Mouse (Mus musculus): ENCODE measurements at regions not wholly inside any gene's neighbourhood (a gene's known extent, or its start where the extent isn't known, plus 50 kb on each side); places are given as distances from the start of the nearest gene placed in this dataset.

- H3K4me3 ChIP-seq (ENCODE audit: low read depth, low read length), result no peak overlapping the region
- no peak for ATAC-seq (ENCODE audit: insufficient number of reproducible peaks, low FRiP score, low TSS enrichment, low read depth)
- H3K27ac ChIP-seq (replicated peaks; ENCODE audit: low read depth, low read length), result no peak overlapping the region
- H3K4me2 ChIP-seq (ENCODE audit: low read depth, severe bottlenecking), result no peak overlapping the region
- no peak overlapping the region for H3K9ac ChIP-seq (ENCODE audit: low read length)
- no peaks in the 10 kb centered on the region for H3K4me1 ChIP-seq (ENCODE audit: control insufficient read depth, insufficient read depth, low read length)
- no peak for DNase-seq (ENCODE audit: low spot score)
- no peaks in the 10 kb centered on the region for H3K27me3 ChIP-seq (ENCODE audit: control insufficient read depth, insufficient read depth, low read length)
- H3K36me3 ChIP-seq (ENCODE audit: control insufficient read depth, insufficient read depth, low read length), result no peaks in the 10 kb centered on the region
- no peaks in the 10 kb centered on the region for H3K9me3 ChIP-seq (ENCODE audit: control insufficient read depth, low read length)
- WGBS, result 87% methylated on average over 11 of the region's 11 CpGs
Observed at GRCm38 (mm10) chr4:47534959-47535358, 60.5 kb downstream of the Sec61b start.

GRCm38 (mm10) chr4:47567694-47568093 lies 93.2 kb downstream of the Sec61b start:
- ATAC-seq (ENCODE audit: insufficient number of reproducible peaks, low FRiP score, low TSS enrichment, low read depth) (no peak), DNase-seq (ENCODE audit: low spot score) (no peak)
- Histone ChIP-seq H3K4me2 (ENCODE audit: low read depth, severe bottlenecking) (no peak overlapping the region), H3K9ac (ENCODE audit: low read length) (no peak overlapping the region), H3K4me1 (ENCODE audit: control insufficient read depth, insufficient read depth, low read length) (no peaks in the 10 kb centered on the region), H3K4me3 (ENCODE audit: low read depth, low read length) (no peak overlapping the region), H3K27ac (replicated peaks; ENCODE audit: low read depth, low read length) (no peak overlapping the region), H3K36me3 (ENCODE audit: control insufficient read depth, insufficient read depth, low read length) (no peaks in the 10 kb centered on the region), H3K27me3 (ENCODE audit: control insufficient read depth, insufficient read depth, low read length) (no peaks in the 10 kb centered on the region), H3K9me3 (ENCODE audit: control insufficient read depth, low read length) (no peaks in the 10 kb centered on the region)
- 61% methylated on average over 3 of the region's 3 CpGs for WGBS

- Histone ChIP-seq H3K9ac (ENCODE audit: low read length) (no peak overlapping the region), H3K27me3 (ENCODE audit: control insufficient read depth, insufficient read depth, low read length) (no peaks in the 10 kb centered on the region), H3K9me3 (ENCODE audit: control insufficient read depth, low read length) (no peaks in the 10 kb centered on the region), H3K4me1 (ENCODE audit: control insufficient read depth, insufficient read depth, low read length) (no peaks in the 10 kb centered on the region), H3K27ac (replicated peaks; ENCODE audit: low read depth, low read length) (no peak overlapping the region), H3K36me3 (ENCODE audit: control insufficient read depth, insufficient read depth, low read length) (no peaks in the 10 kb centered on the region), H3K4me2 (ENCODE audit: low read depth, severe bottlenecking) (no peak overlapping the region), H3K4me3 (ENCODE audit: low read depth, low read length) (no peak overlapping the region)
- 85% methylated on average over 5 of the region's 5 CpGs for WGBS
- no peak for ATAC-seq (ENCODE audit: insufficient number of reproducible peaks, low FRiP score, low TSS enrichment, low read depth)
- DNase-seq (ENCODE audit: low spot score), result no peak
Observed at GRCm38 (mm10) chr4:47570846-47571245, 96.4 kb downstream of the Sec61b start.

- DNase-seq (ENCODE audit: low spot score) (no peak), ATAC-seq (ENCODE audit: insufficient number of reproducible peaks, low FRiP score, low TSS enrichment, low read depth) (no peak)
- H3K4me1 ChIP-seq (ENCODE audit: control insufficient read depth, insufficient read depth, low read length), result no peaks in the 10 kb centered on the region
- WGBS, result 90% methylated on average over 4 of the region's 4 CpGs
- no peak overlapping the region for H3K27ac ChIP-seq (replicated peaks; ENCODE audit: low read depth, low read length)
- no peak overlapping the region for H3K4me3 ChIP-seq (ENCODE audit: low read depth, low read length)
- no peaks in the 10 kb centered on the region for H3K9me3 ChIP-seq (ENCODE audit: control insufficient read depth, low read length)
- H3K36me3 ChIP-seq (ENCODE audit: control insufficient read depth, insufficient read depth, low read length), result no peaks in the 10 kb centered on the region
- H3K9ac ChIP-seq (ENCODE audit: low read length), result no peak overlapping the region
- H3K4me2 ChIP-seq (ENCODE audit: low read depth, severe bottlenecking), result no peak overlapping the region
- H3K27me3 ChIP-seq (ENCODE audit: control insufficient read depth, insufficient read depth, low read length), result no peaks in the 10 kb centered on the region
Observed at GRCm38 (mm10) chr4:47576011-47576410, 101.6 kb downstream of the Sec61b start.

- ATAC-seq (ENCODE audit: insufficient number of reproducible peaks, low FRiP score, low TSS enrichment, low read depth) (no peak), DNase-seq (ENCODE audit: low spot score) (no peak)
- no peaks in the 10 kb centered on the region for H3K9me3 ChIP-seq (ENCODE audit: control insufficient read depth, low read length)
- WGBS, result 93% methylated on average over 3 of the region's 3 CpGs
- H3K27me3 ChIP-seq (ENCODE audit: control insufficient read depth, insufficient read depth, low read length), result no peaks in the 10 kb centered on the region
- no peaks in the 10 kb centered on the region for H3K36me3 ChIP-seq (ENCODE audit: control insufficient read depth, insufficient read depth, low read length)
- no peak overlapping the region for H3K4me3 ChIP-seq (ENCODE audit: low read depth, low read length)
- no peak overlapping the region for H3K9ac ChIP-seq (ENCODE audit: low read length)
- no peak overlapping the region for H3K27ac ChIP-seq (replicated peaks; ENCODE audit: low read depth, low read length)
- no peaks in the 10 kb centered on the region for H3K4me1 ChIP-seq (ENCODE audit: control insufficient read depth, insufficient read depth, low read length)
- no peak overlapping the region for H3K4me2 ChIP-seq (ENCODE audit: low read depth, severe bottlenecking)
Observed at GRCm38 (mm10) chr4:47577490-47577889, 103.0 kb downstream of the Sec61b start.

- Histone ChIP-seq H3K4me2 (ENCODE audit: low read depth, severe bottlenecking) (no peak overlapping the region), H3K9ac (ENCODE audit: low read length) (no peak overlapping the region), H3K4me1 (ENCODE audit: control insufficient read depth, insufficient read depth, low read length) (no peaks in the 10 kb centered on the region), H3K9me3 (ENCODE audit: control insufficient read depth, low read length) (no peaks in the 10 kb centered on the region), H3K4me3 (ENCODE audit: low read depth, low read length) (no peak overlapping the region), H3K36me3 (ENCODE audit: control insufficient read depth, insufficient read depth, low read length) (no peaks in the 10 kb centered on the region), H3K27ac (replicated peaks; ENCODE audit: low read depth, low read length) (no peak overlapping the region), H3K27me3 (ENCODE audit: control insufficient read depth, insufficient read depth, low read length) (no peaks in the 10 kb centered on the region)
- WGBS, result 89% methylated on average over 10 of the region's 10 CpGs
- ATAC-seq (ENCODE audit: insufficient number of reproducible peaks, low FRiP score, low TSS enrichment, low read depth) (no peak), DNase-seq (ENCODE audit: low spot score) (no peak)
Observed at GRCm38 (mm10) chr4:47578637-47579036, 104.2 kb downstream of the Sec61b start.

GRCm38 (mm10) chr4:47580556-47580955 lies 106.1 kb downstream of the Sec61b start:
- 92% methylated on average over 5 of the region's 5 CpGs for WGBS
- H3K4me3 ChIP-seq (ENCODE audit: low read depth, low read length), result no peak overlapping the region
- DNase-seq (ENCODE audit: low spot score) (no peak), ATAC-seq (ENCODE audit: insufficient number of reproducible peaks, low FRiP score, low TSS enrichment, low read depth) (no peak)
- H3K27me3 ChIP-seq (ENCODE audit: control insufficient read depth, insufficient read depth, low read length), result no peaks in the 10 kb centered on the region
- H3K9me3 ChIP-seq (ENCODE audit: control insufficient read depth, low read length), result no peaks in the 10 kb centered on the region
- H3K4me1 ChIP-seq (ENCODE audit: control insufficient read depth, insufficient read depth, low read length), result no peaks in the 10 kb centered on the region
- no peak overlapping the region for H3K27ac ChIP-seq (replicated peaks; ENCODE audit: low read depth, low read length)
- no peak overlapping the region for H3K4me2 ChIP-seq (ENCODE audit: low read depth, severe bottlenecking)
- H3K9ac ChIP-seq (ENCODE audit: low read length), result no peak overlapping the region
- no peaks in the 10 kb centered on the region for H3K36me3 ChIP-seq (ENCODE audit: control insufficient read depth, insufficient read depth, low read length)

GRCm38 (mm10) chr4:47587256-47587655 lies 112.8 kb downstream of the Sec61b start:
- Histone ChIP-seq H3K4me3 (ENCODE audit: low read depth, low read length) (no peak overlapping the region), H3K27me3 (ENCODE audit: control insufficient read depth, insufficient read depth, low read length) (no peaks in the 10 kb centered on the region), H3K9me3 (ENCODE audit: control insufficient read depth, low read length) (no peaks in the 10 kb centered on the region), H3K4me2 (ENCODE audit: low read depth, severe bottlenecking) (no peak overlapping the region), H3K36me3 (ENCODE audit: control insufficient read depth, insufficient read depth, low read length) (no peaks in the 10 kb centered on the region), H3K27ac (replicated peaks; ENCODE audit: low read depth, low read length) (no peak overlapping the region), H3K4me1 (ENCODE audit: control insufficient read depth, insufficient read depth, low read length) (no peaks in the 10 kb centered on the region), H3K9ac (ENCODE audit: low read length) (no peak overlapping the region; the same call in 1 of the 2 replicates)
- ATAC-seq (ENCODE audit: insufficient number of reproducible peaks, low FRiP score, low TSS enrichment, low read depth), result no peak
- no peak for DNase-seq (ENCODE audit: low spot score)
- WGBS, result 75% methylated on average over 5 of the region's 5 CpGs

- Histone ChIP-seq H3K4me2 (ENCODE audit: low read depth, severe bottlenecking) (no peak overlapping the region), H3K9ac (ENCODE audit: low read length) (no peak overlapping the region), H3K4me3 (ENCODE audit: low read depth, low read length) (no peak overlapping the region), H3K36me3 (ENCODE audit: control insufficient read depth, insufficient read depth, low read length) (no peaks in the 10 kb centered on the region), H3K9me3 (ENCODE audit: control insufficient read depth, low read length) (no peaks in the 10 kb centered on the region), H3K27me3 (ENCODE audit: control insufficient read depth, insufficient read depth, low read length) (no peaks in the 10 kb centered on the region), H3K27ac (replicated peaks; ENCODE audit: low read depth, low read length) (no peak overlapping the region), H3K4me1 (ENCODE audit: control insufficient read depth, insufficient read depth, low read length) (no peaks in the 10 kb centered on the region)
- 87% methylated on average over 11 of the region's 11 CpGs for WGBS
- ATAC-seq (ENCODE audit: insufficient number of reproducible peaks, low FRiP score, low TSS enrichment, low read depth) (no peak), DNase-seq (ENCODE audit: low spot score) (no peak)
Observed at GRCm38 (mm10) chr4:47592271-47592986, 118.0 kb downstream of the Sec61b start.
